Mouse (Mus musculus) hindbrain, embryonic 11.5 days (tissue): ENCODE results near the gene Zfp850. TPM values are rescaled to one million over a fixed set of nuclear protein-coding genes. Genes with fewer than 3 reads are reported as not detected.

Experiments used
- ATAC-seq: fragments of 200-750 bp; cut with Nextera tagmentation; 2 replicates; pipeline ENCODE4 v1.8.0; 2017; ENCODE audit warnings: mild to moderate bottlenecking, moderate TSS enrichment, moderate library complexity; ENCODE audit not compliant: low FRiP score
- DNase-seq: peaks from one replicate; pipeline ENCODE4 v3.0.0-alpha.2; 2015; ENCODE audit warnings: low spot score
- H3K27ac ChIP-seq: fragments of 300-500 bp; sonication (generic); 2 replicates; pipeline ENCODE4 v1.5.1; 2014; ENCODE audit warnings: mild to moderate bottlenecking, low read depth, low read length
- H3K27me3 ChIP-seq: fragments of 300-500 bp; sonication (generic); 2 replicates; pipeline ENCODE4 v1.6.1; 2014; ENCODE audit warnings: mild to moderate bottlenecking, low read length, moderate library complexity, mixed read lengths; ENCODE audit not compliant: control insufficient read depth, insufficient read depth
- H3K36me3 ChIP-seq: fragments of 300-500 bp; sonication (generic); 2 replicates; pipeline ENCODE4 v1.6.1; 2014; ENCODE audit warnings: mild to moderate bottlenecking, low read length, moderate library complexity, mixed read lengths; ENCODE audit not compliant: control insufficient read depth, insufficient read depth
- H3K4me1 ChIP-seq: fragments of 300-500 bp; sonication (generic); replicated peaks from 2 replicates; pipeline ENCODE4 v1.6.1; 2014; ENCODE audit warnings: low read length, mixed read lengths; ENCODE audit not compliant: control insufficient read depth, insufficient read depth
- H3K4me2 ChIP-seq: fragments of 300-500 bp; sonication (generic); replicated peaks from 2 replicates; pipeline ENCODE4 v1.6.1; 2014; ENCODE audit warnings: mild to moderate bottlenecking, low read depth, low read length
- H3K4me3 ChIP-seq: fragments of 300-500 bp; sonication (generic); 2 replicates; pipeline ENCODE4 v1.5.1; 2014; ENCODE audit warnings: low read depth, low read length
- H3K9ac ChIP-seq: fragments of 300-500 bp; sonication (generic); 2 replicates; pipeline ENCODE4 v1.6.1; 2014; ENCODE audit warnings: low read depth, low read length
- H3K9me3 ChIP-seq: fragments of 300-500 bp; sonication (generic); 2 replicates; pipeline ENCODE4 v1.6.1; 2016; ENCODE audit warnings: low read length; ENCODE audit not compliant: control insufficient read depth
- WGBS: fragments of 180-500 bp; shearing (Covaris S2); extraction: QIAGEN DNeasy Blood & Tissue Kit; methylation state at CpG from one replicate; pipeline ENCODE4 v1.1.7; 2014; 5-methylcytosine and 5-hydroxymethylcytosine counted together
- polyA plus RNA-seq: library from polyadenylated mRNA; unstranded; fragments of >200 nt; fragmentation: Nextera tagmentation; extraction: Ambion mirVana; gene quantifications from 2 replicates; pipeline ENCODE4 v1.2.1, GENCODE M21; 2014

Gene Zfp850
- polyA plus RNA-seq, result 7.1 and 9.3 TPM in 2 replicates

- no peaks in the 10 kb centered on the region for H3K27me3 ChIP-seq
- 1% methylated on average over 47 of the region's 47 CpGs for WGBS
- peak within 1 kb of the TSS; percentile 91 for H3K9ac ChIP-seq
- peak; percentile 86 for DNase-seq
- peak within 1 kb of the TSS; percentile 87 for H3K4me2 ChIP-seq
- peak; percentile 95 for ATAC-seq
- peak within 1 kb of the TSS; percentile 79 for H3K4me3 ChIP-seq
- H3K27ac ChIP-seq, result 0 out of 2 replicates have a peak within 1 kb of the TSS, but pooled peaks have one; percentile 24
- H3K9me3 ChIP-seq, result no peaks in the 10 kb centered on the region
- H3K36me3 ChIP-seq, result no peaks in the 10 kb centered on the region
- no peaks in the 10 kb centered on the region for H3K4me1 ChIP-seq
Observed at GRCm38 (mm10) chr7:28013549-28014444, at the start of gene Zfp850. Gene Zfp850, minus strand, starts transcription at chr7:28014115.

- Histone ChIP-seq H3K4me3 (no peak overlapping the region), H3K4me1 (no peaks in the 10 kb centered on the region), H3K4me2 (no peak overlapping the region), H3K9me3 (no peaks in the 10 kb centered on the region), H3K36me3 (no peaks in the 10 kb centered on the region), H3K27ac (no peak overlapping the region), H3K9ac (no peak overlapping the region), H3K27me3 (no peaks in the 10 kb centered on the region)
- 86% methylated on average over 1 of the region's 1 CpGs for WGBS
- DNase-seq (no peak), ATAC-seq (no peak)
Observed at GRCm38 (mm10) chr7:28059972-28060371, 46.1 kb upstream of the Zfp850 start.

- H3K27me3 ChIP-seq, result no peaks in the 10 kb centered on the region
- peaks cover under 1% of the 10 kb centered on the region for H3K36me3 ChIP-seq
- H3K27ac ChIP-seq, result no peak overlapping the region
- H3K9me3 ChIP-seq, result no peaks in the 10 kb centered on the region
- H3K4me1 ChIP-seq, result peaks cover 3% of the 10 kb centered on the region; the same call in 1 of the 2 replicates
- H3K4me2 ChIP-seq, result no peak overlapping the region
- WGBS, result 83% methylated on average over 6 of the region's 6 CpGs
- ATAC-seq (no peak), DNase-seq (no peak)
- no peak overlapping the region for H3K4me3 ChIP-seq
- H3K9ac ChIP-seq, result no peak overlapping the region
Observed at GRCm38 (mm10) chr7:28053046-28053930, 39.4 kb upstream of the Zfp850 start.

GRCm38 (mm10) chr7:28050584-28050983 is 36.7 kb upstream of the Zfp850 start:
- H3K4me3 ChIP-seq, result no peak overlapping the region
- ATAC-seq, result peak; percentile 22; the same call in 1 of the 2 replicates
- H3K9me3 ChIP-seq, result no peaks in the 10 kb centered on the region
- no peak overlapping the region for H3K4me2 ChIP-seq
- H3K36me3 ChIP-seq, result peaks cover 7% of the 10 kb centered on the region
- peaks cover 3% of the 10 kb centered on the region; the same call in 1 of the 2 replicates for H3K4me1 ChIP-seq
- no peaks in the 10 kb centered on the region for H3K27me3 ChIP-seq
- peak; percentile 1 for DNase-seq
- no peak overlapping the region for H3K27ac ChIP-seq
- 0 out of 2 replicates have a peak overlapping the region, but pooled peaks have one; percentile 20 for H3K9ac ChIP-seq
- WGBS, result 57% methylated on average over 17 of the region's 17 CpGs

- no peaks in the 10 kb centered on the region for H3K27me3 ChIP-seq
- H3K4me3 ChIP-seq, result peak within 1 kb of the TSS; percentile 73
- H3K4me1 ChIP-seq, result peaks cover 3% of the 10 kb centered on the region; the same call in 1 of the 2 replicates
- WGBS, result under 1% methylated on average over 52 of the region's 52 CpGs
- ATAC-seq (peak; percentile 98), DNase-seq (peak; percentile 100)
- H3K36me3 ChIP-seq, result peaks cover 7% of the 10 kb centered on the region
- peak within 1 kb of the TSS; percentile 60 for H3K4me2 ChIP-seq
- peak within 1 kb of the TSS; percentile 61 for H3K9ac ChIP-seq
- no peak within 1 kb of the TSS for H3K27ac ChIP-seq
- H3K9me3 ChIP-seq, result no peaks in the 10 kb centered on the region
Observed at GRCm38 (mm10) chr7:28049476-28050409, 35.8 kb upstream of the Zfp850 start, which contains the start of gene Psmc4. Gene Psmc4, minus strand, starts transcription at chr7:28050101.

- DNase-seq, result no peak
- no peak for ATAC-seq
- Histone ChIP-seq H3K27ac (no peak overlapping the region), H3K27me3 (no peaks in the 10 kb centered on the region), H3K4me2 (no peak overlapping the region), H3K9me3 (no peaks in the 10 kb centered on the region), H3K36me3 (peaks cover 22% of the 10 kb centered on the region), H3K4me1 (peaks cover 3% of the 10 kb centered on the region; the same call in 1 of the 2 replicates), H3K4me3 (no peak overlapping the region), H3K9ac (no peak overlapping the region)
- WGBS, result 93% methylated on average over 4 of the region's 4 CpGs
Observed at GRCm38 (mm10) chr7:28044524-28044923, 30.6 kb upstream of the Zfp850 start.

GRCm38 (mm10) chr7:28014445-28014810 is 513 bp upstream of the Zfp850 start:
- H3K27me3 ChIP-seq, result no peaks in the 10 kb centered on the region
- ATAC-seq (peak; percentile 56), DNase-seq (no peak)
- H3K36me3 ChIP-seq, result no peaks in the 10 kb centered on the region
- 24% methylated on average over 7 of the region's 7 CpGs for WGBS
- no peaks in the 10 kb centered on the region for H3K4me1 ChIP-seq
- H3K9me3 ChIP-seq, result no peaks in the 10 kb centered on the region
- peak overlapping the region; percentile 87 for H3K4me2 ChIP-seq
- peak overlapping the region; percentile 91 for H3K9ac ChIP-seq
- no peak overlapping the region for H3K27ac ChIP-seq
- H3K4me3 ChIP-seq, result peak overlapping the region; percentile 79

GRCm38 (mm10) chr7:28010271-28010670 is 3.6 kb downstream of the Zfp850 start:
- WGBS, result 91% methylated on average over 3 of the region's 3 CpGs
- H3K27me3 ChIP-seq, result no peaks in the 10 kb centered on the region
- H3K9me3 ChIP-seq, result no peaks in the 10 kb centered on the region
- H3K4me2 ChIP-seq, result no peak overlapping the region
- no peaks in the 10 kb centered on the region for H3K4me1 ChIP-seq
- ATAC-seq (no peak), DNase-seq (no peak)
- H3K4me3 ChIP-seq, result no peak overlapping the region
- H3K27ac ChIP-seq, result no peak overlapping the region
- no peaks in the 10 kb centered on the region for H3K36me3 ChIP-seq
- H3K9ac ChIP-seq, result no peak overlapping the region
